ENCODE assay signal across 21 mouse cellular contexts in the genomic region with DNA sequence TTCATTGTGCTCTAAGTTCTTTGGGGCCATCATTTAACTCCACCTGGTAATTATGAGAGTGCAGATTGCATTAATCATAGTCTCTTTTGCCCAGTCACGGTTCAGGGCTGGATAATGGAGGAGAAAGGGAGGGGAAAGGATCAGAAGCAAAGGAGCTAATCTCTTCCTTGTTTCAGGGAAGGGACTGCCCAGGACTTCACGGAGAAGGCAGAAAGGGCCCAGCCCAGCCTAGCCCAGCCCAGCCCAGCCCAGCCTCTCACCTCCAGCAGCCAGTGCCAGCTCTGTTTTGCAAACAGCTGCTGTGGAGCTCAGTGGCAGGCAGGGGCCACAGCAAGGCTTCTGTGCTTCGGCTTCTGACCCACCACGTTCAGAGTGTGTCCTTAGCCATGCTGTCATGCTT.
DNase-seq lines count a peak whose midpoint lies in the region; ATAC-seq and TF ChIP-seq lines count a peak whose summit lies in the region.
"Had no signal": no experiment of that assay in that cellular context is flagged by ENCODE, and none has a peak within 500 bp of the region (broad histone marks: within the 10 kb centered on the region; RNA-seq: fewer than 3 reads in every experiment).

No protein-coding gene starts in this region.

- ATAC-seq in forebrain, embryonic 16.5 days: no peak
- peak; percentile 66; the same call in 1 of the 2 replicates for ATAC-seq in midbrain, embryonic 11.5 days (ENCODE audit: low FRiP score)
- no peak for ATAC-seq in midbrain, embryonic 15.5 days (replicated peaks)
- no peak for ATAC-seq in liver, postnatal 0 days
- ATAC-seq: CD4-positive, CD25-positive, alpha-beta regulatory T cell, adult 4 months; hindbrain, embryonic 16.5 days had no signal

- H3K4me3 ChIP-seq in forebrain, embryonic 10.5 days: no peak overlapping the region
- no peak overlapping the region for H3K4me3 ChIP-seq in forebrain, embryonic 16.5 days (replicated peaks; ENCODE audit: low read length)
- no peak overlapping the region for H3K4me3 ChIP-seq in midbrain, embryonic 11.5 days (ENCODE audit: low read depth, low read length)
- no peak overlapping the region for H3K4me3 ChIP-seq in midbrain, embryonic 15.5 days
- no peak overlapping the region for H3K4me3 ChIP-seq in liver, postnatal 0 days (ENCODE audit: low read depth, low read length)
- H3K4me3 ChIP-seq: forebrain, embryonic 12.5 days; heart, embryonic 10.5 days; hindbrain, embryonic 10.5 days; limb, embryonic 10.5 days; liver, embryonic 15.5 days had no signal

- no peaks in the 10 kb centered on the region for H3K36me3 ChIP-seq in forebrain, embryonic 10.5 days (replicated peaks)
- H3K36me3 ChIP-seq in forebrain, embryonic 16.5 days (ENCODE audit: control insufficient read depth, insufficient read depth): no peaks in the 10 kb centered on the region
- H3K36me3 ChIP-seq in midbrain, embryonic 11.5 days (ENCODE audit: control insufficient read depth, insufficient read depth, low read length): no peaks in the 10 kb centered on the region
- H3K36me3 ChIP-seq in midbrain, embryonic 15.5 days (replicated peaks): no peaks in the 10 kb centered on the region
- H3K36me3 ChIP-seq in liver, postnatal 0 days (replicated peaks; ENCODE audit: insufficient read depth, low read length): no peaks in the 10 kb centered on the region
- H3K36me3 ChIP-seq: forebrain, embryonic 12.5 days; heart, embryonic 10.5 days; hindbrain, embryonic 10.5 days; limb, embryonic 10.5 days; liver, embryonic 15.5 days had no signal

- WGBS in forebrain, embryonic 10.5 days: 18% methylated on average over 4 of the region's 4 CpGs
- WGBS in forebrain, embryonic 16.5 days: 6% methylated on average over 4 of the region's 4 CpGs
- WGBS in midbrain, embryonic 11.5 days: 15% methylated on average over 4 of the region's 4 CpGs
- WGBS in midbrain, embryonic 15.5 days: 11% methylated on average over 4 of the region's 4 CpGs
- 21% methylated on average over 4 of the region's 4 CpGs for WGBS in large intestine, adult 2 months
- 41% methylated on average over 4 of the region's 4 CpGs for WGBS in liver, postnatal 0 days (ENCODE audit: insufficient replicate concordance)

- no peaks in the 10 kb centered on the region for H3K27me3 ChIP-seq in forebrain, embryonic 10.5 days (ENCODE audit: poor library complexity, severe bottlenecking)
- no peaks in the 10 kb centered on the region for H3K27me3 ChIP-seq in forebrain, embryonic 16.5 days (replicated peaks; ENCODE audit: control insufficient read depth, insufficient read depth, low read length)
- no peaks in the 10 kb centered on the region for H3K27me3 ChIP-seq in midbrain, embryonic 11.5 days (ENCODE audit: control insufficient read depth, insufficient read depth, low read length)
- H3K27me3 ChIP-seq in midbrain, embryonic 15.5 days (replicated peaks): no peaks in the 10 kb centered on the region
- no peaks in the 10 kb centered on the region for H3K27me3 ChIP-seq in liver, postnatal 0 days (ENCODE audit: insufficient read depth, low read length)
- H3K27me3 ChIP-seq: forebrain, embryonic 12.5 days; liver, embryonic 15.5 days had no signal

- H3K4me2 ChIP-seq in forebrain, embryonic 16.5 days (ENCODE audit: low read length): no peak overlapping the region
- no peak overlapping the region for H3K4me2 ChIP-seq in midbrain, embryonic 11.5 days
- H3K4me2 ChIP-seq in midbrain, embryonic 15.5 days: no peak overlapping the region
- no peak overlapping the region for H3K4me2 ChIP-seq in liver, postnatal 0 days (ENCODE audit: low read depth, low read length)
- H3K4me2 ChIP-seq: forebrain, embryonic 12.5 days; liver, embryonic 15.5 days had no signal

- peaks cover 12% of the 10 kb centered on the region for H3K4me1 ChIP-seq in forebrain, embryonic 10.5 days
- 0 out of 2 replicates have a peak, but pooled peaks cover 2% of the 10 kb centered on the region for H3K4me1 ChIP-seq in forebrain, embryonic 16.5 days (replicated peaks; ENCODE audit: control insufficient read depth, insufficient read depth, low read length)
- H3K4me1 ChIP-seq in midbrain, embryonic 11.5 days (ENCODE audit: control insufficient read depth, insufficient read depth, low read length): peaks cover 6% of the 10 kb centered on the region
- no peaks in the 10 kb centered on the region for H3K4me1 ChIP-seq in midbrain, embryonic 15.5 days
- H3K4me1 ChIP-seq in liver, postnatal 0 days (ENCODE audit: insufficient read depth): 0 out of 2 replicates have a peak, but pooled peaks cover 2% of the 10 kb centered on the region
- H3K4me1 ChIP-seq: liver, embryonic 15.5 days had no signal

- no peak for DNase-seq in forebrain, embryonic 10.5 days (ENCODE audit: extremely low spot score, low spot score)
- DNase-seq in midbrain, embryonic 11.5 days (ENCODE audit: low spot score, missing footprints): no peak
- DNase-seq in adipocyte (ENCODE audit: low spot score): peak; percentile 37
- peak; percentile 46 for DNase-seq in large intestine, adult 2 months (ENCODE audit: low read depth, low spot score)
- no peak for DNase-seq in liver, postnatal 0 days
- DNase-seq: adrenal gland, postnatal 36 days; cerebellum, adult 9-11 months; kidney, adult 11 months; liver; spleen, adult 18-20 months; thymus, adult 2 months had no signal

- H3K9ac ChIP-seq in forebrain, embryonic 16.5 days (replicated peaks; ENCODE audit: low read depth, low read length): no peak overlapping the region
- H3K9ac ChIP-seq in midbrain, embryonic 11.5 days (ENCODE audit: low read length): no peak overlapping the region
- no peak overlapping the region for H3K9ac ChIP-seq in midbrain, embryonic 15.5 days
- no peak overlapping the region for H3K9ac ChIP-seq in liver, postnatal 0 days (replicated peaks)
- H3K9ac ChIP-seq: forebrain, embryonic 12.5 days; liver, embryonic 15.5 days had no signal

- H3K9me3 ChIP-seq in forebrain, embryonic 10.5 days: no peaks in the 10 kb centered on the region
- H3K9me3 ChIP-seq in forebrain, embryonic 16.5 days (ENCODE audit: control insufficient read depth, low read length): no peaks in the 10 kb centered on the region
- no peaks in the 10 kb centered on the region for H3K9me3 ChIP-seq in midbrain, embryonic 11.5 days (ENCODE audit: control insufficient read depth, low read length)
- no peaks in the 10 kb centered on the region for H3K9me3 ChIP-seq in midbrain, embryonic 15.5 days
- H3K9me3 ChIP-seq in liver, postnatal 0 days (ENCODE audit: low read length): no peaks in the 10 kb centered on the region
- H3K9me3 ChIP-seq: forebrain, embryonic 12.5 days; heart, embryonic 10.5 days; hindbrain, embryonic 10.5 days; limb, embryonic 10.5 days; liver, embryonic 15.5 days had no signal

- TF ChIP-seq CTCF in liver, postnatal 0 days (IDR thresholded peaks at IDR 0.05; ENCODE audit: low read depth): no peak

- H3K27ac ChIP-seq in forebrain, embryonic 10.5 days: peak overlapping the region; percentile 69; the same call in 1 of the 2 replicates
- no peak overlapping the region for H3K27ac ChIP-seq in forebrain, embryonic 16.5 days (ENCODE audit: low read length)
- H3K27ac ChIP-seq in midbrain, embryonic 11.5 days (ENCODE audit: low read depth, low read length): no peak overlapping the region
- no peak overlapping the region for H3K27ac ChIP-seq in midbrain, embryonic 15.5 days
- H3K27ac ChIP-seq in liver, postnatal 0 days (ENCODE audit: low read depth): no peak overlapping the region
- H3K27ac ChIP-seq: forebrain, embryonic 12.5 days; heart, embryonic 10.5 days; hindbrain, embryonic 10.5 days; limb, embryonic 10.5 days; liver, embryonic 15.5 days; macrophage had no signal

- TF ChIP-seq EP300 in liver, postnatal 0 days (IDR thresholded peaks at IDR 0.05; ENCODE audit: low read depth): no peak

Comparison
In these comparisons a context has a peak if more than half of its experiments do, and no peak if none do; other contexts are left out.
1. DNase-seq: peak in adipocyte (single experiment) and large intestine, adult 2 months (single experiment); none in forebrain, embryonic 10.5 days (single experiment), midbrain, embryonic 11.5 days (single experiment) and liver, postnatal 0 days (single experiment).